Mouse (Mus musculus) brain, embryonic 14.5 days (tissue): ENCODE measurements around the gene Gm15155.

Experiments
- CTCF ChIP-seq: fragments of 200-500 bp; IDR thresholded peaks from 2 replicates; pipeline ENCODE4 v1.5.1; 2012; ENCODE audit warnings: inconsistent platforms, mild to moderate bottlenecking, moderate library complexity, borderline replicate concordance; ENCODE audit not compliant: insufficient read depth, insufficient read length; ENCODE audit errors: extremely low read depth
- POLR2A ChIP-seq: fragments of 200-500 bp; IDR thresholded peaks from 2 replicates; pipeline ENCODE4 v1.6.1; 2012; ENCODE audit warnings: mild to moderate bottlenecking, inconsistent platforms, borderline replicate concordance; ENCODE audit not compliant: poor library complexity, insufficient read depth, insufficient read length, severe bottlenecking; ENCODE audit errors: extremely low read depth

- TF ChIP-seq CTCF (no peak), POLR2A (no peak)
Measured at GRCm38 (mm10) chrX:155622961-155623599, 1.5 kb upstream of the Gm15155 start.
